Mouse (Mus musculus) c-Kit-positive CD71-negative TER-119-negative erythroid progenitor cells, embryonic 14.5 days (primary cell): ENCODE data around the gene Gm20388.
"Not testable (repeated sequence)": the region's sequence is repeated elsewhere in the genome, so short reads cannot be mapped to it uniquely, and the experiment has no call there.

ENCODE experiments used
- DNase-seq: peaks from one replicate; pipeline ENCODE4 v3.0.0-alpha.2; 2013; ENCODE audit warnings: low read depth

The Gm20388 gene

GRCm38 (mm10) chr8:124140211-124140790, 4229.7 kb downstream of the Gm20388 start:
- DNase-seq: no peak

GRCm38 (mm10) chr8:124140868-124141431, 4230.3 kb downstream of the Gm20388 start:
- DNase-seq: no peak

DNA sequence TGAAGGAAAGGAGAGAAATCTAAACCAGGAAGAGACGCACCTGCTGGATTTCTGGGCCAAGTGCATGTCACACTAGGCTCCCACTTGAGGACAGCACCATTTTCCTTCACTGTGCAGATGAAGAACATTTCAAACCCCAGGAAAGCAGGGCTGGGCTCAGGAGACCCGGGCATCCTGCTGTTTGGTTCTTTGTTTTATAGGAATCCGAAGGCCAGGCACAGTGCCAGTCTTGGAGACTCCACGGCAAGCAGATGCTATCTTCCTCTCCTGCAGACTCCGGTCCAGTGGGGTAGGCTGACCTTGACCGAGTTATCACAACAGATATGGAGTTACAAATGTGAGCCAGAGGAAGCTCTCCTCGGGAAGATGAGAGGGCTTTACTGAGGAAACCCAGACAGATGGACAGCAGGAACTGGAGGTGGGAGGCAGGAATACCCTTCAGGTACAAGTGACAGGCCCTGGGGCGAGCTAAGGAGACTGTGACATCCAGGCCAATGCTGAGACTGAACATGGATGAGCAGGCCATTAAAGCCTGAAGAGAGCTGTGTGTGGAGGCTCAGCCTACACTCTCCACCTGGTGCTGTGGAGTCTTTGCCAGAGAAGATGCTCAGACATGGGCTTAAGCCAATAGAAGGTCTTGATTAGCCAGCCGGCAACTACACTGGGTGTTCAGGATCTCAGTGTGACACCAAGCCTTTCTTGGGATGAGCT, 4231.2 kb downstream of the Gm20388 start:
- no peak for DNase-seq

- no peak for DNase-seq
Observed at GRCm38 (mm10) chr8:124143003-124143402, 4232.4 kb downstream of the Gm20388 start.

GRCm38 (mm10) chr8:124143871-124144618, 4233.4 kb downstream of the Gm20388 start:
- no peak for DNase-seq

DNA sequence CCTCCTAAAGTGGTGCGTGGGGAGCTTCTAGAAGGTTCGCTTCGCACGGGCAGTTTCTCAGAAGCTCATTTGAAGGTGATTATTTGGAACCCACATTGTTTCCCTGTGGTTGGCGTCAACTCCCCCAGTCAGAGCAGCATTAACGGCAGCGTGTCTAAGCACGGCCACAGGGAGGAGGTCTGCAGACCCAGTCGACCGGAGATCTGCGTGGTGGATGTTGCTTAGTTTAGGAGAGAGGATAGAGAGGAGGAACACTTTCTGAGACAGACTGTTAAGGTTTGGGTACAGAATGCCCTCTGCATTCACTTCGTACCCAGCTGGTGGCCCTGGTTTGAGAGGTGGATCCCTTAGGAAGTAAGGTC, 4234.0 kb downstream of the Gm20388 start:
- no peak for DNase-seq

GRCm38 (mm10) chr8:124146286-124146685, 4235.6 kb downstream of the Gm20388 start:
- DNase-seq: no peak

GRCm38 (mm10) chr8:124150009-124150408, 4239.4 kb downstream of the Gm20388 start:
- DNase-seq: no peak

GRCm38 (mm10) chr8:124150536-124150935, 4239.9 kb downstream of the Gm20388 start:
- no peak for DNase-seq

GRCm38 (mm10) chr8:124151881-124152280, 4241.2 kb downstream of the Gm20388 start:
- no peak for DNase-seq

GRCm38 (mm10) chr8:124152771-124153170, 4242.1 kb downstream of the Gm20388 start:
- DNase-seq: no peak

GRCm38 (mm10) chr8:124156324-124156723, 4245.7 kb downstream of the Gm20388 start:
- DNase-seq: no peak

GRCm38 (mm10) chr8:124161683-124162082, 4251.0 kb downstream of the Gm20388 start:
- no peak for DNase-seq

- no peak for DNase-seq
Observed at GRCm38 (mm10) chr8:124163258-124163657, 4252.6 kb downstream of the Gm20388 start.

GRCm38 (mm10) chr8:124169749-124170148, 4259.1 kb downstream of the Gm20388 start:
- DNase-seq: no peak

DNA sequence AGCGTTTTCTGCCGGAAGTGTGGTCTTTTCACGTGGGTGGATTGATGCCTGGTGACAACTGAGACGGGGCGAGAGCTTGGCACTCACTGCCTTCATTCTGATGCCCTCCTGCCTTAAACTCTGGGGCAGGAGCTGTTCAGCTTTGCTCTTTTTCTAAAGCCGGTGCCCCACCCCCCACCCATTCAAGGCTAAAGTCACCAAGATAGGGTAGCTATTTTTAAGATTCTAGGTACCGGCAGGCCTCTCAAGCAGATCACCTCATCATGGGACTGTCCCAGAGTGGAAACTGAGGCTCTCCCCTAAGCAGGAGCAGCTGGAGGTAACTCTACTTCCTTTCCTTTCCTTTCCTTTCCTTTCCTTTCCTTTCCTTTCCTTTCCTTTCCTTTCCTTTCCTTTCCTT, 4260.0 kb downstream of the Gm20388 start:
- DNase-seq: no peak

DNA sequence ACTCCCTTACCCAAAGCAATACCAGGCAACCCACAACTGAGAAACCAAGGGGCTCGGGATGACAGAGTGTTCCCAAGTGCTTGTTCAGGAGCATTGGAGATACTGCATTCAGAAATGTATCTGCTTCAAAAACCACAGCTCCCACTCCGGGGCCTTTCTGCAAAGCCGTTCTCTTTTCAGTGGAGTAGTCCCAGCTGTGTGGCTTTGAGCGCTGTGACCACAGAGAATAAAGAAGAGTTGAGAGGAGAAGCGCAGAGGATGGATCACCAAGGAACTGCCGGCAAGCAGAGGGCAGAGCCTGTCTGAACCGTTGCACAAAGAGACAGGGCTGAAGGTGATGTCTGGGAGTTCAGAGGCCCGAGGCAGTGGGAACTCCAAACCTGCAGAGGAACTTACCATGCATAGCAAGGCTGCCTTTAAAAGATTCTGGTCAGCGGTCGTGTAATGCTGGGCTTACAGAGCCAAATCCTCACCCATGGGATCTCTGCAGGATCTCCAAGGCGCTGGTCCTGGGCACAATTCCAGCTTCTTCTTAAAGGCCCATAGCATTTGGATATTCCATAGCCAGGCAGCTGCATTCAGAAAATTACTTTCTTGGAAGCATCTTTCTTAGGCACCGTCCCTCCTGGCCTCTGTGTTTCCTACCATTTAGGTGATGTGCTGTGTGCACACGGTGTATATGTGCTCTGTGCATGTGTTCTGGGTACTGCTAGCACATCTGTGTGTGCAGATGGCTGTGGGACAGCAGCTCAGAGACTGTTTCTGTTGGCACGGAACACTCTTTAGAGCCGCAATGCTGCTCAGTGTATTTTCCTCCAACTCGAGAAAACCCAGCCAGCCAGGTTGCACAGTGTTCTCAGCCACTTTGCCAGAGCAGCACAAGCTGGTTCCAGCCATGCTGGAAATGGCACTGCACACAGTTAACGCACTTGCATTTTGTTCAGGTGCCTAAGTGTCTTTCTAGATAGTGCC, 4261.2 kb downstream of the Gm20388 start:
- DNase-seq: no peak

DNA sequence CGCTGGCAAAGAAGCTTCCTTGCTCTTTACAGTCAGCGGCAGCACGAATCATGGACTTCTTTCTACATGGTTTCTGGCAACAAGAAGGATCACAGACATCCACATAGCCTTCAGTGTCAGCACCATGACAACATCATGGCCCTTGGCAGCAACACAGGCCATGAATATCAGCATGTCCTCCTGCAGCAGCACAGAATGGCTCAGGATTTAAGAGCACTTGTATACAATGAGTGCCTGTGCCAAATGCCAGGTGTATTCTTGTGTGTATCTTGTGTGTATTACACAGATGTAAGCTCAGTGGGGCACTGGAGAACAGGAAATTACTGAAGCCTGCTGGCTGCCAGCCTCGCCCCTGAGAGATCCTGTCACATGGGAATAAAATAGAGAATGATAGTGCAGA, 4263.0 kb downstream of the Gm20388 start:
- DNase-seq: no peak

DNA sequence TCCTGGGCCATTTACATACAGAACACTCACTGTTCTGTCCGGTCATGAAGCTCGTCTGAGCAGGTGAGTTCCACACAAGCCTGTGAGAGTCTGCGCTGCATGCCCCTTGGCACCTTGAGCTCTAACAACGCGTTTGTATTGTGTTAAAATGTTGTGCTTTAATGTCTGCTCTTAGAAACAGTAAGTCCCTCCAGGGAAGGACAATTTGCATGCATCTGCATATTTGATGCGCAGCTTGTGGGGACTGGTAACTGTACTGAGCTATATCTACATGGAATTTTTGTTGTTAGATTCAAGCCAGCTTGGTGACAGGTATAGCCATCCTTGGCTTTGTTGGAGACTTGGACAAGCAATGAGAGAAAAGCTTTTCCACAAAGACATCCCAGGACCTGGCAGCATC, 4265.5 kb downstream of the Gm20388 start:
- no peak for DNase-seq

DNA sequence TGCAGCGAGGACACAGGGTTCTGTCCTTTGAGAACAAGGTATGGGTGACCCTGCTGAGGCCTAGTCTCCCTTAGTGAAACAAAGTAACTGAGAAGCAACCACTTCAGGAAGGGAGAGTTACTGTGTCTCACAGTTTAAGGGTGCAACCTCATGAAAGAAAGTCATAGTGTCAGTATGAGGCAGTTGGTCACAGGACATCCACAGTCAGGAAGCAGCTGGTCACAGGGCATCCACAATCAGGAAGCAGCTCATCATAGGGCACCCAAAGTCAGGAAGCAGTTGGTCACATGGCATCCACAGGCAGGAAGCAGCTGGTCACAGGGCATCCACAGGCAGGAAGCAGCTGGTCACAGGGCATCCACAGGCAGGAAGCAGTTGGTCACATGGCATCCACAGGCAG, 4266.5 kb downstream of the Gm20388 start:
- DNase-seq: not testable (repeated sequence)

- DNase-seq: no peak
Observed at GRCm38 (mm10) chr8:124180681-124181445, 4270.2 kb downstream of the Gm20388 start.
